Mouse (Mus musculus) erythroblast, embryonic 14.5 days (primary cell): ENCODE results near the gene Gls.

Experiments
- GATA1 ChIP-seq: IDR thresholded peaks from 2 replicates; pipeline ENCODE4 v1.6.1; 2012; ENCODE audit warnings: low read length, inconsistent platforms, mixed read lengths
- TAL1 ChIP-seq: IDR thresholded peaks from 3 replicates; pipeline ENCODE4 v1.6.1; 2012; ENCODE audit warnings: low read length, inconsistent platforms, mixed read lengths

DNA sequence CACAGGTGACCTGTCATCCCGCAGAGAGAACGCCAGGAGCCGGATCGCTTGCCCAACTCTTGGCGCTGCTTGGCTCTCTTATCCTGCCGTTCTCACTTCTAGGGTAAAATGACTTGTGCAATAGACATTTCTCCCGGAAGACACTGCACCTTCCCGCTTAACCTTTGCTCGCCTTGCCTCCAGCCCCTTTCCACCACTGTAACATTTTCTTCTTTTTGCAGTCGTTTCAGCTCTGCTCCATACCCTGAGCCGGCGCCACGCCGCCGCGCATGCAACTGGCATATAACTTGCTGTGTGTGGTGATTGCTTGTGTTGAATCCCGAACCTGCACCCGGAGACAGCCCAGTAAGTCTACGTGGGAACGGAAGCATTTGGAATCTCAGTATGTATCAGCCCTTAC is 113.3 kb downstream of the Gls start:
- TF ChIP-seq GATA1, result no peak
- TF ChIP-seq TAL1, result no peak
